ENCODE assay signal across 9 mouse cellular contexts in genomic region chr8:46241568-46242374, GRCm38 (mm10). TPM values are rescaled to one million over a fixed set of nuclear protein-coding genes. Genes with fewer than 3 reads are reported as not detected.
A peak's percentile ranks its signal among the peaks of the same experiment; 100 is the strongest.
DNase-seq lines count a peak whose midpoint lies in the region; ATAC-seq lines count a peak whose summit lies in the region.
"Had no signal": no experiment of that assay in that cellular context is flagged by ENCODE, and none has a peak within 500 bp of the region (broad histone marks: within the 10 kb centered on the region; RNA-seq: fewer than 3 reads in every experiment).

No protein-coding gene starts in this region.

- WGBS in heart, embryonic 16.5 days = 18% methylated on average over 13 of the region's 13 CpGs
- 25% methylated on average over 13 of the region's 13 CpGs for WGBS in liver, embryonic 13.5 days (ENCODE audit: insufficient replicate concordance)
- WGBS in neural tube, embryonic 12.5 days = 36% methylated on average over 13 of the region's 13 CpGs

- H3K9me3 ChIP-seq in heart, embryonic 16.5 days (replicated peaks; ENCODE audit: control insufficient read depth, low read length) = no peaks in the 10 kb centered on the region
- no peaks in the 10 kb centered on the region for H3K9me3 ChIP-seq in liver, embryonic 13.5 days (replicated peaks)
- no peaks in the 10 kb centered on the region for H3K9me3 ChIP-seq in neural tube, embryonic 12.5 days
- H3K9me3 ChIP-seq: limb, embryonic 12.5 days had no signal

- no peaks in the 10 kb centered on the region for H3K27me3 ChIP-seq in heart, embryonic 16.5 days (ENCODE audit: control insufficient read depth, insufficient read depth, low read length)
- peaks cover 7% of the 10 kb centered on the region; the same call in 1 of the 2 replicates for H3K27me3 ChIP-seq in liver, embryonic 13.5 days
- H3K27me3 ChIP-seq in neural tube, embryonic 12.5 days (replicated peaks) = no peaks in the 10 kb centered on the region

- H3K27ac ChIP-seq in heart, embryonic 16.5 days (ENCODE audit: low read length) = no peak overlapping the region
- H3K27ac ChIP-seq in liver, embryonic 13.5 days = no peak overlapping the region
- no peak overlapping the region for H3K27ac ChIP-seq in neural tube, embryonic 12.5 days
- H3K27ac ChIP-seq: limb, embryonic 12.5 days had no signal

- ATAC-seq in erythroblast, adult 5-6 weeks (replicated peaks; ENCODE audit: low FRiP score, poor library complexity, severe bottlenecking) = peak; percentile 96
- peak; percentile 69; the same call in 1 of the 2 replicates for ATAC-seq in heart, embryonic 16.5 days (replicated peaks; ENCODE audit: extremely low read depth, insufficient read depth, low FRiP score)
- no peak; the same call in 1 of the 2 replicates for ATAC-seq in liver, embryonic 13.5 days (ENCODE audit: low read depth)
- peak; percentile 56; the same call in 1 of the 2 replicates for ATAC-seq in neural tube, embryonic 12.5 days (ENCODE audit: low FRiP score, low read depth)

- peak overlapping the region; percentile 15; the same call in 1 of the 2 replicates for H3K9ac ChIP-seq in heart, embryonic 16.5 days (ENCODE audit: low read length)
- H3K9ac ChIP-seq in liver, embryonic 13.5 days = no peak overlapping the region
- no peak overlapping the region for H3K9ac ChIP-seq in neural tube, embryonic 12.5 days
- H3K9ac ChIP-seq: limb, embryonic 12.5 days had no signal

- H3K36me3 ChIP-seq in heart, embryonic 16.5 days (ENCODE audit: control insufficient read depth, insufficient read depth) = no peaks in the 10 kb centered on the region
- no peaks in the 10 kb centered on the region for H3K36me3 ChIP-seq in liver, embryonic 13.5 days
- no peaks in the 10 kb centered on the region for H3K36me3 ChIP-seq in neural tube, embryonic 12.5 days
- H3K36me3 ChIP-seq: limb, embryonic 12.5 days had no signal

- no peak overlapping the region for H3K4me3 ChIP-seq in heart, embryonic 16.5 days (ENCODE audit: low read length)
- H3K4me3 ChIP-seq in liver, embryonic 13.5 days (replicated peaks) = no peak overlapping the region
- H3K4me3 ChIP-seq in neural tube, embryonic 12.5 days = no peak overlapping the region
- H3K4me3 ChIP-seq: limb, embryonic 12.5 days had no signal

- DNase-seq in CD8-positive naive resting alpha-beta T cell, adult 2 months (ENCODE audit: low read depth in 2 of 2, low spot score in 2 of 2) = peak; percentile 22 to 46
- DNase-seq in brain, adult 2 months (ENCODE audit: low read depth, low spot score) = peak; percentile 83
- DNase-seq in kidney, postnatal 14 days = peak; percentile 83
- DNase-seq in liver, embryonic 13.5 days = peak; percentile 60
- DNase-seq in telencephalon, adult 2 months (ENCODE audit: low read depth, low spot score) = peak; percentile 41

- H3K4me1 ChIP-seq in heart, embryonic 16.5 days (ENCODE audit: control insufficient read depth, insufficient read depth, low read length) = peaks cover 14% of the 10 kb centered on the region
- H3K4me1 ChIP-seq in liver, embryonic 13.5 days (replicated peaks) = no peaks in the 10 kb centered on the region; the same call in 1 of the 2 replicates
- no peaks in the 10 kb centered on the region; the same call in 1 of the 2 replicates for H3K4me1 ChIP-seq in neural tube, embryonic 12.5 days

- H3K4me2 ChIP-seq in heart, embryonic 16.5 days (ENCODE audit: low read depth, low read length) = peak overlapping the region; percentile 37
- no peak overlapping the region for H3K4me2 ChIP-seq in liver, embryonic 13.5 days
- no peak overlapping the region for H3K4me2 ChIP-seq in neural tube, embryonic 12.5 days (replicated peaks)
- H3K4me2 ChIP-seq: limb, embryonic 12.5 days had no signal

RNA-seq across cellular contexts. Expression of gene Slc25a4, which starts 30.7 kb away (rescaled TPM):
- total RNA-seq in erythroblast, adult 5-6 weeks (2015; ENCODE audit: low replicate concordance) = 10.7 and 12.9 TPM in 2 replicates
- 10.6 and 15.1 TPM in 2 replicates for total RNA-seq in erythroblast, adult 5-6 weeks (2017; ENCODE audit: low replicate concordance)
- polyA plus RNA-seq in heart, embryonic 16.5 days (2015; fragmentation: Nextera tagmentation; extraction: Ambion mirVana) = 2,893 and 2,917 TPM in 2 replicates
- polyA plus RNA-seq in liver, embryonic 13.5 days (2015; fragmentation: Nextera tagmentation; extraction: Ambion mirVana) = 124 and 129 TPM in 2 replicates
- 612 and 635 TPM in 2 replicates for polyA plus RNA-seq in neural tube, embryonic 12.5 days (2016; fragmentation: Nextera tagmentation; extraction: Ambion mirVana)

RNA-seq across cellular contexts. Expression of gene Helt, which starts 52.7 kb away (rescaled TPM):
- total RNA-seq in erythroblast, adult 5-6 weeks (2015; ENCODE audit: low replicate concordance) = not detected in 2 replicates
- total RNA-seq in erythroblast, adult 5-6 weeks (2017; ENCODE audit: low replicate concordance) = not detected in 2 replicates
- not detected in 2 replicates for polyA plus RNA-seq in heart, embryonic 16.5 days (2015; fragmentation: Nextera tagmentation; extraction: Ambion mirVana)
- 0.08 TPM in 1 of 2 replicates, not detected in the other for polyA plus RNA-seq in liver, embryonic 13.5 days (2015; fragmentation: Nextera tagmentation; extraction: Ambion mirVana)
- 0.25 and 0.68 TPM in 2 replicates for polyA plus RNA-seq in neural tube, embryonic 12.5 days (2016; fragmentation: Nextera tagmentation; extraction: Ambion mirVana)
- polyA plus RNA-seq: limb, embryonic 12.5 days had no signal
